Mouse (Mus musculus): Measurements from ENCODE around the gene Lamtor2.

Gene Lamtor2

DNA sequence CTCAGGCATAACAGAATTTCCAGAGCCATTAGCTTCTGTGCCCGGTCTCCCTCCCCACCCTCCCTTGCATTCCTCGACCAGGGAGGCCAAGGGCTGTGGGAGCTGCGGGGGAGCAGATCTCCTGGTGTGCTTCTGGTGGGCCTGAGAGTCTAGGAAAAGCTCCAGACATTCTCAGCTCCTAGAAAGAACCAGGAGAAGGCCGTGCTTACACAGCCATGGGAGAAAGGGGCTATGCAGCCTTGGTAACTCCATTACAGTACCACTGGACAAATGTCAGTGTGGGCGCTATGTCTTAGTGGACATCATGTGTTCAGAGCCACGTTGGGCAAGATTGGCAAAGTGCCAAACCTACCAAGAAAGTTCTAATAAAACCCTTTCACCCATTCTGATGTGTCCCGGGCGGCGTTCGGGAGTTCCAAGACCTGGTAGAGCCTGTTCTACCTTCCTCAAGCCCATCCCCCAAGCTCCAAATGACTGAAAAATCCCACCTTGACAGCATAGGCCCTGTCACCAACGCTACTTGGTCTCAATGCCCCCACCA lies 50.8 kb downstream of the Lamtor2 start:
- no peak for DNase-seq

DNA sequence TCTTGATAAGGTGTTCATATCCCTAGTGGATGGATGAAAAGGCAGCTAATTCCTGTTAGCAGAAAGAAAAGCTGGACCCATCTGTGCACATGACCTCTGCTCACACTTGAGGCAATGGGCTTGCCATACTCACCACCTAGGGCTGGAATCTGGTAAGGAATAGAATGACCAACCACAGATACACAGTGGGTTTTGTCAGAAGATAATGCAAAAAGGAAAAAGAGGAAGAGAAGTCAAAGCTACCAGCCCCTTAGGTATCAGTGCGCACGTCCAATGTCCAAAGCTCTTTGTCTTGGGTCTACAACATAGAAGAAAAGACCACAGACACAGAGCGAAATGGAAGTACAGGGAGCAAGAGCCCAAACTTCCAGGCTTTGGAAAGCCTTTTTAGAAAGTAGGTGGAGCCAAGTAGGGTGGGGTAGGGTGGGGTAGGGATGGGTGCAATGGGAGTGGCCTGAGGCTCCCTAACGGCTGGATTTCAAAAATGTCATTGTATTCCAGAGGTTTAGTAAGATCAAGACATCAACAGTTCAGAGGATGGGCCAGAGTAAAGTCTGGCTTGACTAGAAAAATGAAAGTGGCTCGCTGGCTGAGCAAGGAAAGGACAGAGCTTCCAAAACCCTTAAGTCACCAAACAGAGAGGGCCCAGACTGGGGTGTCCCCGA lies 51.4 kb downstream of the Lamtor2 start:
- no peak for DNase-seq

DNA sequence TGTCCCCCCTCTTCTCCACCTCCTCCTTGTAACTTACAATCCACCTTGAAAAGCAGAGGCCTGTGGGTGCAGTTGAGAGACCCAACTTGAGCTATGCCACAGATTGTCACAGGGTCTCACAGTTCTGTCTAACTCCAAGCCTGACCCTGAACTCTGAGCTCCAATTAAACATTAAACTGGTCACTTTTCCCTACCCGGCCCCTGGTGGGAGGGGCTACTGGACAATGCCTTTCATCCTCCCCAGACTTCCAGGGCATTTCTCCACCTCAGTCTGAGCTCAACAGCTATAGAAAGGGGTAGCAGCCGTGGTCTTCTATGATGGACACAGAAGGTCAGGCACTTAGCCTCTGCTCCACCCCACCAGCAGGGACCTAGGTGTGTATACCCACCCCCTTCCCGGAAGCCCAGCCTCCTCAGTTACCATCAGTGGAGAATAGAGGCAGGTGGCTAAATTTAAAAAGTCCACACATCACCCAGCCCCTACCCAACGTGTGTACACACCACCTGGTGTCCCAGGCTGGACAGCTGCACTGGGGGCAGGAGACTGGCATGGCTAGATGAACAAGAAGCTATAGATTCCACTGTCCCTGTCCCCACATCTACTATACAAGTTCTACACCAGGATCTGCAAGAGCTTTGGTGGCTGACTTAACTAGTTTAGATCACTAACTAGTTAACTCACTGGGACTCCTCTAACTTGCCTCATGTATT lies 52.1 kb downstream of the Lamtor2 start:
- DNase-seq = peak; percentile 18

DNA sequence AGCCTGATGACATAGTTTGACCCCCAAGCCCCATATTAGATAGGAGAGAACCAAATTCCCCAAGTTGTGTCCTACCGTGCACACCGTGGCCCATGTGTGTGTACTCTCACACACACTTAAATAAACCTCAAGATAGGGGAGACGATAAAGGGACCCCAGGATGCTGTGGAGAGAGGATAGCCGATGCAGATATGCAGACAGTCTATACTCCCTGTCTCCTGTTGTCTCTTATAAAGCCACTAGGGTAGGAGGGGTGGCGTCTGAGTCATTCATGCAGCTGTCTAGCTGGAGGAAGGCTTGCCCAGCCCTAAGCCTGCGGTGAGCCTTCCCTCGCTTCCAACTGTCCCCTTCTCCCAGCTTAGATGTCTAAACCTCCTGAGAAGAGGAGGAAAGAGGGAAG lies 52.8 kb downstream of the Lamtor2 start:
- DNase-seq = peak; percentile 44
